Mouse (Mus musculus) intestine, embryonic 14.5 days (tissue): ENCODE data around the gene Ssh2. TPM values are rescaled to one million over a fixed set of nuclear protein-coding genes. Genes with fewer than 3 reads are reported as not detected.

Experiments
- ATAC-seq: fragments of 200-750 bp; cut with Nextera tagmentation; replicated peaks from 2 replicates; pipeline ENCODE4 v1.8.0; 2017; ENCODE audit warnings: low read depth, moderate number of reproducible peaks, moderate TSS enrichment, moderate library complexity; ENCODE audit not compliant: low FRiP score, low TSS enrichment
- DNase-seq: peaks from one replicate; pipeline ENCODE4 v3.0.0-alpha.2; 2018; ENCODE audit warnings: low spot score
- H3K27ac ChIP-seq: fragments of 300-500 bp; sonication (generic); 2 replicates; pipeline ENCODE4 v1.5.1; 2014; ENCODE audit warnings: low read depth, mild to moderate bottlenecking, control low read depth
- H3K27me3 ChIP-seq: fragments of 300-500 bp; sonication (generic); replicated peaks from 2 replicates; pipeline ENCODE4 v1.6.1; 2014; ENCODE audit warnings: low read length, control low read depth; ENCODE audit not compliant: control insufficient read depth, insufficient read depth
- H3K36me3 ChIP-seq: fragments of 300-500 bp; sonication (generic); 2 replicates; pipeline ENCODE4 v1.6.1; 2014; ENCODE audit warnings: low read length, control low read depth; ENCODE audit not compliant: control insufficient read depth, insufficient read depth
- H3K4me1 ChIP-seq: fragments of 300-500 bp; sonication (generic); replicated peaks from 2 replicates; pipeline ENCODE4 v1.6.1; 2014; ENCODE audit warnings: low read length, control low read depth, mixed read lengths; ENCODE audit not compliant: control insufficient read depth, insufficient read depth
- H3K4me2 ChIP-seq: fragments of 300-500 bp; sonication (generic); 2 replicates; pipeline ENCODE4 v1.6.1; 2014; ENCODE audit warnings: low read length
- H3K4me3 ChIP-seq: fragments of 300-500 bp; sonication (generic); 2 replicates; pipeline ENCODE4 v1.5.1; 2014; ENCODE audit warnings: low read depth, low read length, control low read depth, mixed read lengths
- H3K9ac ChIP-seq: fragments of 300-500 bp; sonication (generic); 2 replicates; pipeline ENCODE4 v1.6.1; 2014; ENCODE audit warnings: mild to moderate bottlenecking, low read length
- H3K9me3 ChIP-seq: fragments of 300-500 bp; sonication (generic); 2 replicates; pipeline ENCODE4 v1.6.1; 2016; ENCODE audit warnings: low read length, control low read depth; ENCODE audit not compliant: control insufficient read depth
- WGBS: fragments of 180-500 bp; shearing (Covaris S2); extraction: QIAGEN DNeasy Blood & Tissue Kit; methylation state at CpG from one replicate; pipeline ENCODE4 v1.1.7; 2014; 5-methylcytosine and 5-hydroxymethylcytosine counted together
- polyA plus RNA-seq: library from polyadenylated mRNA; unstranded; fragments of >200 nt; fragmentation: Nextera tagmentation; extraction: Ambion mirVana; gene quantifications from 2 replicates; pipeline ENCODE4 v1.2.1, GENCODE M21; 2014

The Ssh2 gene
- polyA plus RNA-seq, 1 experiment from 2014 or later = 9.4 TPM

GRCm38 (mm10) chr11:77200703-77201102 is 15.4 kb upstream of the Ssh2 start:
- H3K9ac ChIP-seq = no peak overlapping the region
- 0 out of 2 replicates have a peak, but pooled peaks cover 5% of the 10 kb centered on the region for H3K4me1 ChIP-seq
- no peak for ATAC-seq
- H3K9me3 ChIP-seq = no peaks in the 10 kb centered on the region
- no peaks in the 10 kb centered on the region for H3K36me3 ChIP-seq
- H3K4me3 ChIP-seq = no peak overlapping the region
- WGBS = 66% methylated on average over 1 of the region's 1 CpGs
- no peak for DNase-seq
- no peak overlapping the region for H3K4me2 ChIP-seq
- H3K27me3 ChIP-seq = no peaks in the 10 kb centered on the region
- no peak overlapping the region for H3K27ac ChIP-seq

- H3K27me3 ChIP-seq = no peaks in the 10 kb centered on the region
- H3K4me2 ChIP-seq = no peak overlapping the region
- 88% methylated on average over 1 of the region's 1 CpGs for WGBS
- no peak overlapping the region for H3K9ac ChIP-seq
- ATAC-seq (no peak), DNase-seq (no peak)
- no peak overlapping the region for H3K27ac ChIP-seq
- no peaks in the 10 kb centered on the region for H3K36me3 ChIP-seq
- peaks cover 6% of the 10 kb centered on the region; the same call in 1 of the 2 replicates for H3K4me1 ChIP-seq
- H3K9me3 ChIP-seq = no peaks in the 10 kb centered on the region
- no peak overlapping the region for H3K4me3 ChIP-seq
These were observed 1.9 kb upstream of the Ssh2 start for GRCm38 (mm10) chr11:77214142-77214692.

- H3K4me2 ChIP-seq = no peak overlapping the region; the same call in 1 of the 2 replicates
- no peaks in the 10 kb centered on the region for H3K27me3 ChIP-seq
- no peaks in the 10 kb centered on the region for H3K9me3 ChIP-seq
- H3K9ac ChIP-seq = no peak overlapping the region
- DNase-seq = peak; percentile 66
- WGBS = 6% methylated on average over 1 of the region's 1 CpGs
- no peaks in the 10 kb centered on the region for H3K36me3 ChIP-seq
- H3K4me1 ChIP-seq = peaks cover 6% of the 10 kb centered on the region; the same call in 1 of the 2 replicates
- no peak overlapping the region for H3K27ac ChIP-seq
- ATAC-seq = no peak
- no peak overlapping the region for H3K4me3 ChIP-seq
These were observed 1.3 kb upstream of the Ssh2 start for GRCm38 (mm10) chr11:77214755-77215154.

GRCm38 (mm10) chr11:77215483-77215882 is 604 bp upstream of the Ssh2 start:
- ATAC-seq = peak; percentile 56
- 2% methylated on average over 11 of the region's 11 CpGs for WGBS
- DNase-seq = no peak

GRCm38 (mm10) chr11:77216761-77217130 is 659 bp downstream of the Ssh2 start:
- ATAC-seq (peak; percentile 54), DNase-seq (no peak)
- H3K9ac ChIP-seq = peak overlapping the region; percentile 77
- H3K9me3 ChIP-seq = no peaks in the 10 kb centered on the region
- no peaks in the 10 kb centered on the region for H3K36me3 ChIP-seq
- WGBS = 0% methylated on average over 11 of the region's 11 CpGs
- H3K27me3 ChIP-seq = no peaks in the 10 kb centered on the region
- H3K4me3 ChIP-seq = peak overlapping the region; percentile 89
- no peak overlapping the region; the same call in 1 of the 2 replicates for H3K27ac ChIP-seq
- peak overlapping the region; percentile 92 for H3K4me2 ChIP-seq
- peaks cover 6% of the 10 kb centered on the region; the same call in 1 of the 2 replicates for H3K4me1 ChIP-seq

More at GRCm38 (mm10) chr11:77215483-77215882, 604 bp upstream of the Ssh2 start:
- Histone ChIP-seq H3K9me3 (no peaks in the 10 kb centered on the region), H3K27me3 (no peaks in the 10 kb centered on the region), H3K4me3 (peak overlapping the region; percentile 89), H3K9ac (peak overlapping the region; percentile 77), H3K4me2 (peak overlapping the region; percentile 92), H3K27ac (peak overlapping the region; percentile 86), H3K36me3 (no peaks in the 10 kb centered on the region), H3K4me1 (peaks cover 6% of the 10 kb centered on the region; the same call in 1 of the 2 replicates)

- Histone ChIP-seq H3K9ac (no peak overlapping the region), H3K4me3 (no peak overlapping the region), H3K27ac (no peak overlapping the region), H3K27me3 (no peaks in the 10 kb centered on the region), H3K4me2 (no peak overlapping the region), H3K36me3 (no peaks in the 10 kb centered on the region), H3K9me3 (no peaks in the 10 kb centered on the region), H3K4me1 (no peaks in the 10 kb centered on the region)
- DNase-seq = no peak
- ATAC-seq = no peak
- 75% methylated on average over 2 of the region's 2 CpGs for WGBS
These were observed 14.7 kb downstream of the Ssh2 start for GRCm38 (mm10) chr11:77230765-77231164.

GRCm38 (mm10) chr11:77231514-77231913 is 15.4 kb downstream of the Ssh2 start:
- Histone ChIP-seq H3K36me3 (no peaks in the 10 kb centered on the region), H3K4me1 (no peaks in the 10 kb centered on the region), H3K4me3 (no peak overlapping the region), H3K4me2 (no peak overlapping the region), H3K27me3 (no peaks in the 10 kb centered on the region), H3K9me3 (no peaks in the 10 kb centered on the region), H3K27ac (no peak overlapping the region), H3K9ac (no peak overlapping the region)
- 95% methylated on average over 2 of the region's 2 CpGs for WGBS
- no peak for ATAC-seq
- no peak for DNase-seq

GRCm38 (mm10) chr11:77235267-77235666 is 19.2 kb downstream of the Ssh2 start:
- Histone ChIP-seq H3K27me3 (no peaks in the 10 kb centered on the region), H3K9me3 (no peaks in the 10 kb centered on the region), H3K36me3 (no peaks in the 10 kb centered on the region), H3K4me3 (no peak overlapping the region), H3K4me2 (no peak overlapping the region), H3K4me1 (no peaks in the 10 kb centered on the region), H3K27ac (no peak overlapping the region), H3K9ac (no peak overlapping the region)
- DNase-seq (no peak), ATAC-seq (no peak)
- 80% methylated on average over 1 of the region's 1 CpGs for whole genome bisulfite sequencing

- H3K27me3 ChIP-seq = no peaks in the 10 kb centered on the region
- no peaks in the 10 kb centered on the region for H3K36me3 ChIP-seq
- no peaks in the 10 kb centered on the region for H3K9me3 ChIP-seq
- no peak overlapping the region for H3K4me2 ChIP-seq
- no peak overlapping the region for H3K4me3 ChIP-seq
- 87% methylated on average over 1 of the region's 1 CpGs for WGBS
- DNase-seq = no peak
- no peak overlapping the region for H3K9ac ChIP-seq
- no peaks in the 10 kb centered on the region for H3K4me1 ChIP-seq
- no peak for ATAC-seq
- no peak overlapping the region for H3K27ac ChIP-seq
These were observed 23.7 kb downstream of the Ssh2 start for GRCm38 (mm10) chr11:77239658-77240345.
